Comparison of ENCODE assay signal across 12 mouse cellular contexts in the genomic region with DNA sequence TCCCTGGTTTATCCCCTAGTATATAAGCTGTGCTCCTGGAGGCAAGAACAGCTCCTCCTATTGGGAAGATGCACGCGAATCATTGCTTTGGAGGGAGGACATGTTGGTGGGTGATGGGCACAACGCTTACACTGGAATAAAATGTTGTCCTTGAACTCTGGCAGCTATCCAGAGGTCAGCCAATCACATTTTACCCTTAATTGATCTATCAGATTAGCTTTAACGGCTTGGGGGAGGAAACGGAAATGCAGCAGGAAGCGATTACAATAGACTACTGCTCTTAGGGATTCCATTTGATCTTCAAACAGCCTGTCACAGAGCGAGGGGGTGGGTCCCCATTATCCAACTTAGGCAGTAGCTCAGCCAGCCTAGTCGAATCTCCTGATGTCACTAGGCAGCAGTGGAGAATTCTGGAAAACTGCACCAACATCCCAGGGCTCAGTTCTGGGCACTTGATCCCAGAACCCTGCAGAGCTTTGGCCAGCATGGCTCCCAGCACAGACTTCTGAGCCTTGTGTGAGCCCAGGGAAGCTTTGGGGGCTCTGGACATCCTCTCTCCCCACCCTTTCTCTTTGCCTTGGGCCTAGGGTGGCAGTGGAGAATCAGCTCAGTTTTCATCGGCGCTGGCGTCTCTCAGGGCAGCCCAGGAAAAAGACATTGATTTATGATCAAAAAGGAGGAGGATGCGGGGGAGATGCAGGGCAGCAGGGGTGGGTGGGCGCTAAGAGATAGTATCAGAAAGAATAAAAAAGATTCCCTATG.
A peak's percentile ranks its signal among the peaks of the same experiment; 100 is the strongest.
DNase-seq lines count a peak whose midpoint lies in the region; ATAC-seq and TF ChIP-seq lines count a peak whose summit lies in the region.
"Had no signal": no experiment of that assay in that cellular context is flagged by ENCODE, and none has a peak within 500 bp of the region (broad histone marks: within the 10 kb centered on the region; RNA-seq: fewer than 3 reads in every experiment).

No protein-coding gene starts in this region.

- no peaks in the 10 kb centered on the region for H3K9me3 ChIP-seq in forebrain, postnatal 0 days (ENCODE audit: low read length)
- H3K9me3 ChIP-seq in forebrain, embryonic 16.5 days (ENCODE audit: control insufficient read depth, low read length), result no peaks in the 10 kb centered on the region
- no peaks in the 10 kb centered on the region for H3K9me3 ChIP-seq in hindbrain, embryonic 14.5 days (ENCODE audit: control insufficient read depth, low read length)

- WGBS in forebrain, postnatal 0 days, result 48% methylated on average over 13 of the region's 13 CpGs
- 45% methylated on average over 13 of the region's 13 CpGs for WGBS in forebrain, embryonic 16.5 days
- WGBS in hindbrain, embryonic 14.5 days, result 29% methylated on average over 13 of the region's 13 CpGs

- H3K4me1 ChIP-seq in forebrain, postnatal 0 days (ENCODE audit: insufficient read depth), result no peaks in the 10 kb centered on the region
- peaks cover 15% of the 10 kb centered on the region for H3K4me1 ChIP-seq in forebrain, embryonic 16.5 days (replicated peaks; ENCODE audit: control insufficient read depth, insufficient read depth, low read length)
- H3K4me1 ChIP-seq in hindbrain, embryonic 14.5 days (replicated peaks; ENCODE audit: control insufficient read depth, insufficient read depth, low read length), result peaks cover 17% of the 10 kb centered on the region

- ATAC-seq in forebrain, postnatal 0 days, result no peak; the same call in 1 of the 2 replicates
- ATAC-seq in forebrain, embryonic 16.5 days, result no peak
- ATAC-seq in hindbrain, embryonic 14.5 days (ENCODE audit: low FRiP score), result no peak
- no peak for ATAC-seq in frontal cortex, adult (ENCODE audit: low TSS enrichment)
- ATAC-seq: activated CD4-positive, CD25-positive, alpha-beta regulatory T cell, adult 4 months; inflammation-experienced regulatory T-cells, adult 6 months had no signal

- no peak overlapping the region for H3K4me3 ChIP-seq in forebrain, postnatal 0 days (ENCODE audit: low read depth, low read length)
- no peak overlapping the region for H3K4me3 ChIP-seq in forebrain, embryonic 16.5 days (replicated peaks; ENCODE audit: low read length)
- H3K4me3 ChIP-seq in hindbrain, embryonic 14.5 days (replicated peaks; ENCODE audit: low read length), result no peak overlapping the region

- no peak overlapping the region for H3K9ac ChIP-seq in forebrain, postnatal 0 days
- H3K9ac ChIP-seq in forebrain, embryonic 16.5 days (replicated peaks; ENCODE audit: low read depth, low read length), result no peak overlapping the region
- no peak overlapping the region for H3K9ac ChIP-seq in hindbrain, embryonic 14.5 days

- no peaks in the 10 kb centered on the region for H3K36me3 ChIP-seq in forebrain, postnatal 0 days (ENCODE audit: insufficient read depth)
- H3K36me3 ChIP-seq in forebrain, embryonic 16.5 days (ENCODE audit: control insufficient read depth, insufficient read depth), result no peaks in the 10 kb centered on the region
- H3K36me3 ChIP-seq in hindbrain, embryonic 14.5 days (replicated peaks; ENCODE audit: control insufficient read depth, insufficient read depth), result no peaks in the 10 kb centered on the region

- intact Hi-C loops in gastrocnemius, postnatal 36 days (cut with DNase I), result no loop called here

- no peak for DNase-seq in forebrain, postnatal 0 days
- DNase-seq in MN1 (ENCODE audit: low spot score), result peak; percentile 64
- peak; percentile 24 for DNase-seq in hindbrain, embryonic 14.5 days (ENCODE audit: low spot score)
- peak; percentile 52 for DNase-seq in naive thymus-derived CD4-positive, alpha-beta T cell, adult 2 months (ENCODE audit: low read depth)
- no peak for DNase-seq in urinary bladder, postnatal 4 days (ENCODE audit: low spot score in 2 of 2)
- DNase-seq in gastrocnemius, postnatal 36 days, result no peak
- DNase-seq: gastrocnemius, postnatal 25 days had no signal

- TF ChIP-seq CTCF in forebrain, postnatal 0 days (IDR thresholded peaks at IDR 0.05; ENCODE audit: low read depth), result 0 out of 2 replicates have a peak, but pooled peaks have one; percentile 17

- H3K4me2 ChIP-seq in forebrain, postnatal 0 days (ENCODE audit: low read depth), result no peak overlapping the region
- no peak overlapping the region for H3K4me2 ChIP-seq in forebrain, embryonic 16.5 days (ENCODE audit: low read length)
- no peak overlapping the region for H3K4me2 ChIP-seq in hindbrain, embryonic 14.5 days (replicated peaks)
- H3K4me2 ChIP-seq: liver, embryonic 11.5 days had no signal

- no peaks in the 10 kb centered on the region for H3K27me3 ChIP-seq in forebrain, postnatal 0 days (ENCODE audit: insufficient read depth, low read length)
- 0 out of 2 replicates have a peak, but pooled peaks cover 2% of the 10 kb centered on the region for H3K27me3 ChIP-seq in forebrain, embryonic 16.5 days (replicated peaks; ENCODE audit: control insufficient read depth, insufficient read depth, low read length)
- H3K27me3 ChIP-seq in hindbrain, embryonic 14.5 days (ENCODE audit: control insufficient read depth, insufficient read depth, low read length), result no peaks in the 10 kb centered on the region

- H3K27ac ChIP-seq in forebrain, postnatal 0 days (ENCODE audit: low read depth, low read length), result no peak overlapping the region
- no peak overlapping the region for H3K27ac ChIP-seq in forebrain, embryonic 16.5 days (ENCODE audit: low read length)
- peak overlapping the region; percentile 55 for H3K27ac ChIP-seq in hindbrain, embryonic 14.5 days

Comparison
In these comparisons a context has a peak if more than half of its experiments do, and no peak if none do; other contexts are left out.
1. DNase-seq: peak in MN1 (single experiment), hindbrain, embryonic 14.5 days (single experiment) and naive thymus-derived CD4-positive, alpha-beta T cell, adult 2 months (single experiment); none in forebrain, postnatal 0 days (single experiment), urinary bladder, postnatal 4 days (0 of 2) and gastrocnemius, postnatal 36 days (0 of 2).